Mouse (Mus musculus) T-helper 17 cell (primary cell): ENCODE data around the gene Ap3d1.

Experiments
- in situ Hi-C, 2 experiments: fragments of 300-600 bp; cut with MboI, MseI; formaldehyde crosslinking; loops; 1 replicate in 1 of 2; 2 replicates in 1 of 2; pipeline ENCODE4 v1.15.1; 2025; ENCODE audit warnings: high pct_unique_total_duplicates in 2 of 2

Ap3d1 gene

DNA sequence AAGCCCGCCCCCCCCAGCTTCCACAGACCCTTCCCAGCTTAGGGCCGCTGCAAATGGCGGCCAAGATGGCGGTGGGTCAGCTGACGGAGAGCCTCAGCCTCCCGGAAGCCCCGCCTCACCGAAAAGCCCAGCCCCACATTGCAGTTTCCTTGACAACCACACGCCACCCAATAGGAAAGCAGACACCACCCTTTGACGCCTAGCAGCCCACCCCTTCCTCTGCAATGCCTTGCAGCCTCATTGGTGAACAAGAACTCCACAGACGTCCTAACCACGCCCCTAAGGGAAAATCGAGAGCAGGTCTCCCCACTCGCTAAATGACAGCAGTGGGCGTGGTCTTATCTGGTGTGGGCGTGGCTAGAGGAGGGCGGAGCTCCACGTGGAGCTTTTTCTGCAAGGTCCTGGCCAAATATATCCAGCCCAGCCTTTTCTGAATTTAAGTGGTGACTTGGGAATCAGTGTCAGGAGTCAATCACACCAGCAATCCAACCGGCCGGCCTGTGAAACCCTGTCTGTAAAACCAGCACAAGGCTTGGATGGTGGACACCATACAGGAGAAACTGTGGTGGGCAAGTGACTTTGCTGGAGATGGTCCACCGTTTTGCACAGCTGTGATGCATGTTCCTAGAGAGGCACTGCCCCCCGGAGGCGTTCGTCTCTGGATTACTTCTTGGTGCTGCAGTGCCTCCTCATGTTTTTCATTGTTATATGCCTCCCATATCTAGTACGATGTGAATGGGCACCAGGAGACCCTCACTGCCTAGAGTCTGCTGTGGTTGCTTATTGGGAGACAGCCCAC lies at the start of gene Ap3d1:
Ap3d1 (minus strand) TSS at position 85 of the 799 bp plus-strand sequence.
- in situ Hi-C loops: loop anchor here in 1 of 2 experiments (10.0 kb wide), 1 partner anchor 252 kb away; no protein-coding TSS in a partner anchor

DNA sequence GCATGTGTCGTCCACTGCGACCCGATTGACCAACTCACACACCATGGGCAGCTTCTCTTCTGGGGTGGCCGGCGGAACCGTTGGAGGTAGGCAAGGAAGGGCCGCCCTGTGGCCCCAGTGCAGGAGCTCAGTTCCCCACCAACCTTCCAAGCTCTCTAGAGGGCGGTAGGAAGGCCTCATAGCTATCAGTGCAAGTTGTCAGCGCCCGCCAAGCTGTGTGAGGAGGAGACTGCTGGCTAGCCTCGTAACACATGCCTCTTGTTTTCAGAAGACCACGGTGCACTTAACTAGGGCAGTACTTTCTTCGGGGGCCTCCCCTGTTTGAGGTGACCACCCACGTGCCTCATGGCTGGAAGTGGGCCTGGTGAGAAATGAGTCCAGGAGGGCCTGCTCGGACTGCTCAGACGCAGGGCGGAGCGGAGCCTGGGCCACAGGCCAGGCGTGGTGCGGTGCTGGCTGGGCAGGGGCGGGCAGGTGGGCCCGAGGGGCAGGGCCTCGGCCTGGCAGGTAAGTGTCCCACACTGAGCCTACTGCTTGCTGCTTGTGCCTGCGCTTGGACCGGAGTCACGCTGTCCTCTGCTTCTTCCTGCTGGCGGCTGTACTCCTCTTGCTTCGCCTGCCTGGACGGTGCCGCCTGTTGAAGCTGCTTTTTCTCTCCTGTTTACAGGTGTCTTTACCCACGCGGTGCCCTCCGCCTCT lies 49.6 kb upstream of the Ap3d1 start:
- in situ Hi-C loops: no loop called here

DNA sequence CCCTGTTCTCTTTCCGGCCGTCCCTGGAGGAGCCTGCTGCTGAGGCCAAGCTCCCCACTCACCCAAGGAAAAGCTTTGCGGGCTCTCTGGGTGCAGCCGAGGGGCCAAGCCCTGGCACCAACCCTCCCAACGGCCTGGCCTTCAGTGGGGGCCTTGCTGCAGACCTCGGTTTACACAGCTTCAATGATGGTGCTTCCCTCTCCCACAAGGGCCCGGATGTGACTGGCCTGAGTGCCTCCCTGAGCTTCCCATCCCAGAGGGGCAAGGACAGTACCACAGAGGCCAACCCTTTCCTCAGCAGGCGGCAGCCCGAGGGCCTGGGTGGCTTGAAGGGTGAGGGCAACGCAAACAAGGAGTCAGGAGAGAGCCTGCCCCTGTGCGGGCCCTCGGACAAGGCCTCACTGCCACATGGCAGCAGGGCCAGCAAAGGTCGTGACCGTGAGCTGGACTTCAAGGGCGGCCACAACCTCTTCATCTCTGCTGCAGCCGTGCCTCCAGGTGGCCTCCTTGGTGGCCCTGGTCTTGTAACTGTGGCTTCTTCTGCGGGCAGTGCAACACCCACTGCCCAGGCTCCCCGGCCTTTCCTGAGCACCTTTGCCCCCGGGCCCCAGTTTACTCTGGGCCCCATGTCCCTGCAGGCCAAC lies 48.8 kb upstream of the Ap3d1 start:
- in situ Hi-C loops: no loop called here

DNA sequence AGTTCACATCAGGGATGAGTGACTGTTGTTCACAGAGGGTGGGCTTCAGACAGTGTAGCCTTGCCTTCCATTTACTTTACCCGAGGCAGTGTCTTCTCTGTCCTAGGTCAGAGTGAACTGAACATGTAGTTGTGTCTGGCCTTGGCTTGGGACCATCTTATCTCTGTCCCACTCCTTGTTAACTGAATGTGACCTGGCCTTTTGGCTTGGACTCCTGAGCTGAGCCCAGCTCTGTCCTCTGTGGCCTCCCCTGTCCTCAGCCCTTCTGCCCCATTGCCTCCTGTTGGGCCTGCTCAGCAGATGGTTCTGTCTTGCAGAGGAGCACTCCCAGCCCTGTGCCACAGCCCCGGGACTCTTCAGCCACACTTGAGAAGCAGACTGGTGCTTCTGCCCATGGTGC lies 45.5 kb upstream of the Ap3d1 start:
- in situ Hi-C loops: loop anchor here in 1 of 2 experiments (5.0 kb wide), 1 partner anchor 75 kb away; no protein-coding TSS in a partner anchor

DNA sequence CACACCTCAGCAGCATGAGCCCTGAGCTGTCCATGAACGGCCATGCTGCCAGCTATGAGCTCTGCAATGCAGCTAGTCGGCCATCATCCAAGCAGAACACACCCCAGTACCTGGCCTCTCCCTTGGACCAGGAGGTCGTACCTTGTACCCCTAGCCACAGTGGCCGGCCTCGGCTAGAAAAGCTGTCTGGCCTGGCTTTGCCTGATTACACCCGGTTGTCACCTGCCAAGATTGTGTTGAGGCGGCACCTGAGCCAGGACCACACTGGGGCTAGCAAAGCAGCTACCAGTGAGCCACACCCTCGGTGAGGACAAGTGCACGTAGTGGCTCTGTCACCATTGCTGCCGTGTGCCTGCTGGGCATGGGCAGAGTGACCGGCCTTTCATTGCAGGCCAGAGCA lies 43.9 kb upstream of the Ap3d1 start:
- in situ Hi-C loops: loop anchor here in 1 of 2 experiments (5.0 kb wide), 1 partner anchor 74 kb away; no protein-coding TSS in a partner anchor

DNA sequence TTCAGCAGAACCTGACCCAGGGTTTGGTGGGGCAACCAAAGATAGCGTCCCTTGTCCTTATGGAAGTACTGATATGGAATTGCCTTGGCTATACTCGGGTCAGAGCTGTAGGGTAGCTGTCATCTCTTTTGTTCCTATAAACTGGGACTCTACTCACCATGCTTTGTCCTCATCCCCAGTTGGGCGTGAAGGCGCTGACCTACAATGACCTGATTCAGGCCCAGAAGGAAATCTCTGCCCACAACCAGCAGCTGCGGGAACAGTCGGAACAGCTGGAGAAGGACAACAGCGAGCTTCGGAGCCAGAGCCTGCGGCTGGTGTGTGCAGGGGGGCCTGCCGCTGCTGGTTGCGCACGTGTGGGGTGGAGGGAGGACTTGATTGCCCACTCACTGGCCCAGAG lies 42.8 kb upstream of the Ap3d1 start:
- in situ Hi-C loops: loop anchor here in 1 of 2 experiments (5.0 kb wide), 1 partner anchor 73 kb away; no protein-coding TSS in a partner anchor

DNA sequence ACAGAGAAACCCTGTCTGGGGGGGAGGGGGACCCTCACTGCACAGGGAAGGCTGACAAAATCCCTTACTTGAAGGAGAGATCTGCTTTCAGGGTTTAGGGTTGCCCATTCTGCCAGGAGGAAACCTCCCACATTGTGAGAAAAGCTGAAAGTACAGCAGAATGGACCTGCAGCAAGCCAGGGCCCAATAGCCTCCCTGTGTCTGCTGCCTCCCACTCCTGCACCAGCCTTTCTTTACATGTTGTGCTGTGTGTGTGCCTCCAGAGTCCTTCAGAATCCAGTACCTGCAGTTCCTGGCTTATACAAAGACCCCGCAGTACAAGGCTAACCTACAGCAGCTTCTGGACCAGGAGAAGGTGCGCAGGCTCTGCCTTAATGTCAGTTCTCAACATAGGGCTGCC lies 42.2 kb upstream of the Ap3d1 start:
- in situ Hi-C loops: no loop called here

DNA sequence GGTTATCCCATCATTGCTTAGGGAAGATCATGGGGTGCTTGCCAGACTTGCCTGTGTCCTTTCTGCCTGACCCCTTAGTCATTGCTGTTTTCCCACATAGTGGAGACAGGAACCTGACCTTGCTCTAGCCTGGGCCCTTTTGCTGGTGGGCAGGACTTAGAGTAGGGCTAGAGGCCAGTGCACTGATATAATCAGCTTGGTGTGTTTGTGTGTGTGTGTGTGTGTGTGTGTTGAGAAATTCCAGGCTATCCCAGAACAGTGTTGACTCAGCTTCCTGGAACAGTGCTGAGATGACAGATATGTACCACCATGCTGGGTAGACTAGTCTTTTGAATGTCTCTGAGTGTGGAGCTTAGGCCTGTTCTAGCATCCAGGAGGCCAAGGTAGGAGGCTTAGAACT lies 37.5 kb upstream of the Ap3d1 start:
- in situ Hi-C loops: no loop called here

DNA sequence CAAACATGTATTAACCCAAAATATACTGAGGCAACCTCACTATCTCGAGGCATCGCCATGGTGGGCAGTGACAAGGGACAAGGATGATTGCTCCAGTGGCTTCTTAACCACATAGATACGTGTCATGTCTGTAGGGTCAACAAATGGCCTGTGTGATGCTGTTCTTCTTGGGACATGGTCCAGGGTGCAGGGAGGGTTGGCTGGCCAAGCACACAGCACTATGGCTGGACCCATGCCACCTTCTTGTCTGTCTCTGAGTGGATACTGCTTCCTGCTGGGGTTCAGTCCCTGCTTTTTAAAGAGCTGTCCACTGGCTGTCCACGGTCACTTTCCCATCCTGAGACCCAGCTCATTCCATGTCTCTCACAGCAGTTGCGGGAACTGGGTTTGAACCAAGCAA lies 35.1 kb upstream of the Ap3d1 start:
- in situ Hi-C loops: no loop called here

DNA sequence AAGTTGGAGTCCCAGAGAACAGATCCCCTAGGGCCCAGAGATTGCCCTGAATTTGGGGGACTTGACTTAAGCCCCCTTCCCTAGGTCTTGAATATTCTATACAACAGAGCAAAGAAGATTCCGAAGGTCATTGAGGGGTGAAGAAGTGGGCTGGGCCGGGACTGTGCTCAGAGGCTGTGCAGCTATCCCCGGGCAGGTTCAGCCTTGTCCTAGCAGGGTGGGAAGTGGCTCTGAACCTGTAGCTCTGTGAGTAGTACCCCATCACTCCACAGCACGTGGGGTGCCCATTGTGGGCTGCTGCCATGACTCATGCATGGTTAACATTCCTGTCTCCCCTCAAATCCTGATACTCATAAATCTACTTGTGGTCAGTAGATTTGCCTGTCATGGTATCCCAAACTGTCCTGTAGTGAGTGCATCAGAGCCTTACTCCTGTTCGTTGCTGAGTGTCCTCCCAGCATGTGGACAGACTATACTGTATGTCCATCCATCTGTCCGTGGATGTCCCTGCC lies 34.4 kb upstream of the Ap3d1 start:
- in situ Hi-C loops: no loop called here

DNA sequence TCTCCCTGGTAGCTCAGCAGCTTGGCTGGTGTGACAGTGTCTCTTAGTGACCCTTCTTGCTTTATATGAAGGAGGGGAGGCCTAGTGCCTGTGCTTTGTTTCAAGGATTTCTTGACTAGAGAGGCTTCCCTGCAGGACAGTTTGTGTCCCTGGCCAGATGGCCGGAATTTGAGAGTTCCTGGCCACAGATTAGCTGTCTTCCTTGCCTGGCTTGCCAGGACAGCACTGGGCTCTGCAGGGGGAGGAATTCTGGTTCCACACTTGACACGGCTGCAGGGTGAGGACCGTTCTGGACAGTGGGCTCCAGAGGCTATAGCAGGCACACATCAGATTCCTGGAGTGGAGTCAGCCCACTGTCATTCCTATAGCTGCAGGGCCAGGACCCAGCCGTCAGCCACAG lies 33.7 kb upstream of the Ap3d1 start:
- in situ Hi-C loops: no loop called here

DNA sequence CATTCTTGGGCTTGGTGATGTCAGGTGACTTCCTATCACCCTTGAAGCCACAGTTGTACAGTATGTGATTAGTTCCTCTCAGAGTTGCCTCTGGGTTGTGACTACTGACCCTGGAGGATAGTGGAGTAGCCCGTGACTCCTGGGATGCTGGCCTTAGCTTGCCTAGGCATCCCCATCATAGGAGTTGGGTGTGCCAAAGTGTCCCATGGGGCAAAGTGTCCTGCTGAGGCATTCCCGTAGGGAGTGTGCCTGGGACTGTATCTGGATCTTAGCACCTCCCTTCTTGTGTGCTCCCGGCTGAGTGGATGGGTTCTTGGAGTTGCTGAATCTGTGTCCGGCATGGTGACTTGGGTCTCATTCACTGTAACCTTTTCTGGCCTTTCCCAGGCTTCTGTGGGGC lies 32.9 kb upstream of the Ap3d1 start:
- in situ Hi-C loops: no loop called here

DNA sequence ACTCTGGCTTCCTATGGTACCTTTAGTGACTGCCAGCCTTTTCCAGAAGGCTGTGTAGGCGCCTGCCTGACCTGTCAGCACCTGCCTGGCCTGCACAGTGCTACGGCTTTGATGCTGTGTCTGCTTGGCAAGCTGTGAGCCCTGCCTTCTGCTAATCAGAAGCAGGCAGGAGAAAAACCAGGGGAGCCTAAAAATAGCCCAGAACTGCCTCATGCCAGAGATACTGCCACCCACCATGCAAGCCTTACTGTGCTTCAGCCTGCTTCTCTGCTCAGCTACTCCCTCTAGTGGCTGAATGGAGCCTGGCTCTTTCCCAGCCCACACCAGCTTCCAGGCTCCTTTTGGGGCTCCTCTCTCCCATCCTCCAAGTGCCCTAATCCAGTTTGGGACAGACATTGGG lies 32.5 kb upstream of the Ap3d1 start:
- in situ Hi-C loops: no loop called here

DNA sequence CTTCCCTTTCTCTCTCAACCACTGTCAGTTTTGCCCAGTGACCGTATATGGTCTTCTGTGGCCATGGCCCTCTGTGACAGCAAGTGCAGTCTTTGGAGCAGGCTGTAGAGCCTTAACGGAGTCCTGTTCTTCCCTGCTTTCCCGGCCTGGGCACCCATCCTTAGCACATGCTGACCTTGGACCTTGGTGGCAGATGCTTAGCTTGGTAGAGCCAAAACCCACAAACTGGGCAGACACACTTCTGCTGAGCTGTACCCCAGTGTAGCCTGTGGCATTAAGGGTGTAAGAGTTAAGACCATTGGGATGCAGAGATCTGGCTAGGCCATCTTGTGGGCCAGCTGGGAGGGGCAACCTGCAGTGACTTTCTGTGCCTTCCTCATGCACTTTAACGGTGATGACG lies 31.8 kb upstream of the Ap3d1 start:
- in situ Hi-C loops: no loop called here

DNA sequence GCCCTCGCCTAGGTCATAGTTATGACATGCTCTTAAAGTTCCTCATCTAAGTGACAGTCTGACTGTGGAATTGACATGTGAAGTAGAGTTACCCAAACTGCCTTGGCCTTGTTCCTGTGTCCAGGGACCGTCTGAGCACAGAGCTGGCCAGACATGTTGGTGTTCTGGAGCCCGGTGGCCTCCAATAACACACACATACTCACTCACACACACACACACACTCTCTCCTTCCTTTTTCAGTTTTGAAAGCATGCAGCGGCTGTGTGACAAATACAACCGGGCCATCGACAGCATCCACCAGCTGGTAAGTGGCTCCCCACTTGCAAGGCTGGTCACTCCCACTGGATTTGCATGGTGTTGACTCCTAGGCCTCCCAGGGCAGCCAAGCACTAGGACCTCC lies 26.3 kb upstream of the Ap3d1 start:
- in situ Hi-C loops: no loop called here

DNA sequence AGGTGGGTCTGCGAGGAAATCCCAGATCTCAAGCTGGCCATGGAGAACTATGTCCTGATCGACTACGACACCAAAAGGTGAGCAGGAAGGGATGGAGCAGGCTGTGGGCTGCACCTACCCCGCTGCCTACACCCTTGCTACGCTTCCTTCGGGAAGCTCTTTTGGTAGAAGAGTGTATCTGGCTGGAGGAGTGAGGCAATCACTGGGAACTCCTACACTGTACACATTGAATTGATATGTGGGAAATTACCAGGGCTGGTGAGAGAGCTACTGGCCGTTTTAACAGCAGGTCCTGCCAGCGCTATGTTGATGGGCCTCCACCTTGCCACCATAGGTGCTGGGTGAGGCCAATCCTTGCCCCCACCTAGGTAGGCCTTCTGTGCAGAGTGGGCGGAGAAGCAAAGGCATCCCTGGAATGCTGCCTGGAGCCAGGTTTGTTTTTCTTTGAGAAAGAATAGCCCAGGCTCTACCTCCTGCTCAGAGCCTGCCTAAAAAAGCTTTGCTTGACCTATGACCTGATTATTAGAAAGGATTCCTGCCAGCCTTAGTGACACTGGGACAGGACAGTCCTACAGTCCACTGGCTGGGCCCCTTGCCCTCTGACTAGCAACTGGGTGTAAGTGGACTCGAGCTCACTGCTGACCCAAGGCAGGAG lies 24.2 kb upstream of the Ap3d1 start:
- in situ Hi-C loops: no loop called here

DNA sequence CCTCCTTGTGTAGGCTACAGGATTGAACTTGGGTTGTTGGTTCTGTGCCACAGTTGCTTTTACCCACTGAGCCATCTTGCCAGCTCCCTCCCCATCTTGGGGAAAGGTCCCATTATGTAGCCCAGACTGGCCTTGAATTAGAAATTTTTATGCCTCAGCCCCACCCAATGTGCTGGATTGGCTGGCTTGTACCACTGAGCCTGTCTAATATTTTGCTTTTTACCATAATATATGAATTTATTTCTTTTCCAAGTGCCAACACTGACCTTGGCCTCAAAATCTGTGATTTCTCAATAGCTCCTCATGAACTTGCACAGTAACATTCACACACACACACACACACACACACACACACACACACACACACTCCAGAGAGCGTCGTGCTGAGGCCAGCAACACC lies 23.7 kb upstream of the Ap3d1 start:
- in situ Hi-C loops: no loop called here

DNA sequence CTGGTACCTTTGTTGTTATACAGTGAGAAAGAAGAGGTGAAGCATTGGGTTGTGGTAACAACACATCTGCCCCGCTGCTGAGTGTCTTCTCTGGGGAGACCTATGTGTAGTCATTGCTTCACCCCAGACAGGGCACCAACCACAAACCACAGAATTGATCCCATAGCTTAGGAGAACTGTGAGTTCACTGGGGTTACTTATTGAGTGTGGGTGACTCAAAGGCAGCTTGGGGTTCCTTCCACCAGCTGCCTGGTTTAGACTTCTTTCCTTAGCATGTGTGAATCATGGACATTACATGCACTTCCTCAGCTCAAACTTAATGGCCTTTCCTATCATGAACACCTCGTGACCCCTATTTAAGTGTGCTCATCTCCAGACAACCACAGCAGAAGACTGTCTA lies 21.4 kb upstream of the Ap3d1 start:
- in situ Hi-C loops: no loop called here

DNA sequence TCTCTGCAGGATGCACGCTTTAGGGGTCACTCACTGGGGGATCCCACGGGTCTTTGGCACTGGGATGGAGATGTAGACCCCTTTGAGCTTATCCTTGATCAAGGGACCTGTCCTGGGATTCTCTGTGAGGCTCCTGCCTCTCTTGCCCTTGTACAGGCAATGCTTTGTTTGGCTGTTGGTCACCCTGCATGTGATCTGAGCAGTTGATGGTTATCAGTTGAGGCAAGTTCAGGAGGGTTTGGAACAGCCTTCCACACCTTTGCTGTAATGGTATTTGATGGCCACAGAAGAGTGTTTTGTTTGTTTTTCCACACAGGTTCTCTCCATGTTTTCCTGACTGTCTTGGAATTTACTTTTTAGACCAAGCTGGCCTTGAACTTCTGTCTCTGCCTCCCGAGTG lies 19.8 kb upstream of the Ap3d1 start:
- in situ Hi-C loops: no loop called here

DNA sequence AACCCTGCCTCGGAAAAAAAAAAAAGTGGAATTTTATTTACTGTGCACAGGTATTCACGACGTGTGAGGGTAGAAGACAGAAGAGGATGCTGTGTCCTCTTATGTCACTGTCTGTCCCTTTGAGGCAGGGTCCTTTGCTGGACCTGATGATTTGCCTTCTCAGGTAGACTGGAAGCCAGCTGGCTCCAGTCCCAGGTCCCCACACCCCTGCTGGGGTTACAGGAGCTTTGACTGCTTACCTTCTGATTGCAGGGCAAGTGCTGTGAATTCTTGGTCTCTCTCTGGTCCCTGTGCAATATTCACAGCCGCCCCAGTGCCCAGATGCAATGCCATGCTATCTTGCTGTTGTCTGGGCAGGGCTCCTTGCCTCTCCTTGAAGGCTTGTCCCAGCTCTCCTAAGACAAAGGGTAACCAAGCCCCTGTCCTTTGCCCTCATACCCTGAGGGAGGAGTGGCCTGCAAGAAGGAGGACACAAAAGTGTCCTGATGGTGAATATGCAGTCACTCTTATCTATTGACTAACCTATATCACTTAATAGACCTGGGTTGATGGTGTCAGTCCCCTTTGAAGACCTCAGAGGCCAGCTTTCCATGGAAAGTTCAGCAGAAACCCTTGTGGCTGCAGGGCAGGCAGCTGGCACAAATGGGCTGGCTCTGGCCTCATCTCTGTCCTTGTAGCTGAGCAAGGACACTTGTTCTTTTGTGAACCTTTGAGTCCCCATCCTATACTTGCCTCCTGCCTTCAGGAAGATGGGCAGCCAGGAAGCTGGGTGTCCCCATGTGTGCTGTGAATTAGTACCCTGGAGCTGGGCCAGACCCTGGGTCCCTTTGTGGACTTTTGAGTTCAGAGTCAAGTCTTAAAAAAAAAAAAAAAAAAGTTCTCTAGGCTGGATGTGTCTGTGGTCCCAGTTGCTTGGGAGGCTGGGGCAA lies 18.8 kb upstream of the Ap3d1 start:
- in situ Hi-C loops: no loop called here

DNA sequence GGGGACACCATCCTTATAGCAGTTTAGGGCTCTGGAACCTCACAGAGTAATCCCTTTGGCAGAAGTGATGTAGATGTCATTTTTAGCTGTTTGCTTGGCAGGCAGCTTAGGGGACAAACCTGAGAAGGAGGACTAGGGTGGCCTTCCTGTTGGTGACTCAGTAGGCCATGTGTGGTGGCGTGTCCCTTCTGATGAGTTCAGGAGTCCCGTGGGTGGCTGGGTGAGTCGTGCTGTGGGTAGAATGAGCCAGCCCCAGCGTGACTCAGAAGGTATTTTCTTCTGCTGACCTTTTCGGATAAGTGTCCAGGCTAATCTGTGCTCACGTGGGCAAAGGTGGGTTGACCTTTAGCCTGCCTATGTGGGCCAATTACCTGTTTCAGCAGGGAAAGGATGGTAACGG lies 16.6 kb upstream of the Ap3d1 start:
- in situ Hi-C loops: no loop called here
